Mouse (Mus musculus) G1E (cell line): ENCODE measurements around the gene Vmn1r193.

Source experiments
- CTCF ChIP-seq: IDR thresholded peaks from 2 replicates; pipeline ENCODE4 v1.5.1; 2012; ENCODE audit warnings: low read depth, low read length, inconsistent platforms, mixed read lengths
- GATA1 ChIP-seq: IDR thresholded peaks from 2 replicates; pipeline ENCODE4 v1.6.1; 2012; ENCODE audit warnings: borderline replicate concordance, low read length, inconsistent platforms, mixed read lengths
- GATA2 ChIP-seq: IDR thresholded peaks from 2 replicates; pipeline ENCODE4 v1.6.1; 2012; ENCODE audit warnings: low read depth, low read length, inconsistent platforms, borderline replicate concordance
- POLR2AphosphoS5 ChIP-seq: IDR thresholded peaks from 2 replicates; pipeline ENCODE4 v1.6.1; 2012; ENCODE audit warnings: low read depth, low read length, inconsistent platforms; ENCODE audit not compliant: insufficient replicate concordance

- no peak for TF ChIP-seq CTCF
- no peak for TF ChIP-seq GATA1
- TF ChIP-seq POLR2AphosphoS5: no peak
- TF ChIP-seq GATA2: no peak
Measured at GRCm38 (mm10) chr13:22190385-22190784, 32.6 kb downstream of the Vmn1r193 start.
